Mouse (Mus musculus) heart, embryonic 14.5 days (tissue): Measurements from ENCODE around the gene Scd2. TPM values are rescaled to one million over a fixed set of nuclear protein-coding genes. Genes with fewer than 3 reads are reported as not detected.
"Not testable (repeated sequence)": the region's sequence is repeated elsewhere in the genome, so short reads cannot be mapped to it uniquely, and the experiment has no call there.

ENCODE experiments used
- ATAC-seq: fragments of 200-750 bp; cut with Nextera tagmentation; 2 replicates; pipeline ENCODE4 v1.8.0; 2017; ENCODE audit warnings: low read depth, moderate TSS enrichment; ENCODE audit not compliant: insufficient number of reproducible peaks, insufficient read depth, low FRiP score
- H3K27ac ChIP-seq, 2 experiments: fragments of 200-500 bp in 1 of 2; fragments of 300-500 bp in 1 of 2; sonication (generic) in 1 of 2; replicated peaks in 1 of 2; 2 replicates each; pipeline ENCODE4 v1.5.1; 2012 to 2014; ENCODE audit warnings: low read depth in 2 of 2, low read length in 2 of 2, control low read depth in 1 of 2, mild to moderate bottlenecking in 1 of 2, mixed read lengths in 1 of 2; ENCODE audit not compliant: control insufficient read depth in 1 of 2, insufficient read depth in 1 of 2
- H3K27me3 ChIP-seq: fragments of 300-500 bp; sonication (generic); 2 replicates; pipeline ENCODE4 v1.6.1; 2014; ENCODE audit warnings: mild to moderate bottlenecking, low read length, control low read depth; ENCODE audit not compliant: control insufficient read depth, insufficient read depth
- H3K36me3 ChIP-seq: fragments of 300-500 bp; sonication (generic); 2 replicates; pipeline ENCODE4 v1.6.1; 2014; ENCODE audit warnings: mild to moderate bottlenecking, control low read depth, low read length, mixed read lengths; ENCODE audit not compliant: control insufficient read depth, insufficient read depth
- H3K4me1 ChIP-seq, 2 experiments: fragments of 200-500 bp in 1 of 2; fragments of 300-500 bp in 1 of 2; sonication (generic) in 1 of 2; 2 replicates each; pipeline ENCODE4 v1.6.1; 2012 to 2014; ENCODE audit warnings: low read length in 2 of 2, control low read depth in 1 of 2, mixed read lengths in 1 of 2; ENCODE audit not compliant: control insufficient read depth in 2 of 2, insufficient read depth in 2 of 2
- H3K4me2 ChIP-seq: fragments of 300-500 bp; sonication (generic); 2 replicates; pipeline ENCODE4 v1.6.1; 2014; ENCODE audit warnings: mild to moderate bottlenecking, low read length
- H3K4me3 ChIP-seq, 2 experiments: fragments of 200-500 bp in 1 of 2; fragments of 300-500 bp in 1 of 2; sonication (generic) in 1 of 2; 2 replicates each; pipeline ENCODE4 v1.5.1; 2012 to 2014; ENCODE audit warnings: low read length in 2 of 2, mild to moderate bottlenecking in 2 of 2, control low read depth in 1 of 2, low read depth in 1 of 2, moderate library complexity in 1 of 2; ENCODE audit not compliant: control insufficient read depth in 1 of 2, insufficient read depth in 1 of 2
- H3K9ac ChIP-seq: fragments of 300-500 bp; sonication (generic); 2 replicates; pipeline ENCODE4 v1.6.1; 2014; ENCODE audit warnings: mild to moderate bottlenecking, low read length
- H3K9me3 ChIP-seq: fragments of 300-500 bp; sonication (generic); 2 replicates; pipeline ENCODE4 v1.6.1; 2016; ENCODE audit warnings: low read length, control low read depth; ENCODE audit not compliant: control insufficient read depth
- WGBS: fragments of 180-500 bp; shearing (Covaris S2); extraction: QIAGEN DNeasy Blood & Tissue Kit; methylation state at CpG from one replicate; pipeline ENCODE4 v1.1.7; 2014; 5-methylcytosine and 5-hydroxymethylcytosine counted together
- polyA plus RNA-seq: library from polyadenylated mRNA; unstranded; fragments of >200 nt; fragmentation: Nextera tagmentation; extraction: Ambion mirVana; gene quantifications from 2 replicates; pipeline ENCODE4 v1.2.1, GENCODE M21; 2014

The Scd2 gene
- polyA plus RNA-seq, 1 experiment from 2014 or later, result 139 TPM

DNA sequence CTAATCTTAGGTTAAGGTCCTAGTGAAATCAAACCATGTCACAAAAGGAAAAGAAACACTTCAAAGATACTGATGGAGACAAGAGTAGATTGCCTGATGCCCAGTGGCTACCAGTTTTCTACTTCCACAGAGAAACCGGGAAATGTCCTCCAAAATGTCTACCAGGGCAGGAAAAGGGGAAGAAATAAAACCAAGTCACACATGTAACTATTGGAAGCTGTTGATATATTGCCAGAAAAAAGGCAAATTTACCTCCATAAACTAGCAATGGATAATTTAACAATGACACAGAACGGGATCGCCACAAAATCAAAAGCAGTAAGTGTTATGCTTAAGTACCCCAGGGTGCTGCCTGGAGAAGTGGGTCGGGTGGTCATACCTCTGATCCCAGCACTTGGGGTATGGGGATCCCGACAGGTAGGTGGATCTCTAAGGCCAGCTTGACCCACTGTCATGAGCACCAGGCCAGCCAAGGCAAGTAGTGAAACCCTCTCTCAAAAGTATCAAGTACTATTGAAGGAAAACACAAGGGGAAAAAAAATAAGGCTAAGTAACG is 14.5 kb downstream of the Scd2 start:
- H3K4me1 ChIP-seq, result peaks cover 5 to 8% of the 10 kb centered on the region in 2 experiments
- WGBS, result 83% methylated on average over 6 of the region's 6 CpGs
- no peak overlapping the region for H3K27ac ChIP-seq
- no peak overlapping the region for H3K9ac ChIP-seq
- no peak overlapping the region for H3K4me3 ChIP-seq
- ATAC-seq, result no peak
- peaks cover 64% of the 10 kb centered on the region for H3K36me3 ChIP-seq
- H3K27me3 ChIP-seq, result no peaks in the 10 kb centered on the region
- H3K4me2 ChIP-seq, result no peak overlapping the region
- no peaks in the 10 kb centered on the region for H3K9me3 ChIP-seq

GRCm38 (mm10) chr19:44308611-44309246 is 15.3 kb downstream of the Scd2 start:
- Histone ChIP-seq H3K36me3 (peaks cover 56% of the 10 kb centered on the region), H3K9me3 (no peaks in the 10 kb centered on the region), H3K27me3 (no peaks in the 10 kb centered on the region), H3K9ac (no peak overlapping the region), H3K4me1 (peaks cover 5 to 8% of the 10 kb centered on the region in 2 experiments), H3K27ac (no peak overlapping the region), H3K4me3 (no peak overlapping the region), H3K4me2 (no peak overlapping the region)
- no peak for ATAC-seq
- 91% methylated on average over 8 of the region's 8 CpGs for WGBS

DNA sequence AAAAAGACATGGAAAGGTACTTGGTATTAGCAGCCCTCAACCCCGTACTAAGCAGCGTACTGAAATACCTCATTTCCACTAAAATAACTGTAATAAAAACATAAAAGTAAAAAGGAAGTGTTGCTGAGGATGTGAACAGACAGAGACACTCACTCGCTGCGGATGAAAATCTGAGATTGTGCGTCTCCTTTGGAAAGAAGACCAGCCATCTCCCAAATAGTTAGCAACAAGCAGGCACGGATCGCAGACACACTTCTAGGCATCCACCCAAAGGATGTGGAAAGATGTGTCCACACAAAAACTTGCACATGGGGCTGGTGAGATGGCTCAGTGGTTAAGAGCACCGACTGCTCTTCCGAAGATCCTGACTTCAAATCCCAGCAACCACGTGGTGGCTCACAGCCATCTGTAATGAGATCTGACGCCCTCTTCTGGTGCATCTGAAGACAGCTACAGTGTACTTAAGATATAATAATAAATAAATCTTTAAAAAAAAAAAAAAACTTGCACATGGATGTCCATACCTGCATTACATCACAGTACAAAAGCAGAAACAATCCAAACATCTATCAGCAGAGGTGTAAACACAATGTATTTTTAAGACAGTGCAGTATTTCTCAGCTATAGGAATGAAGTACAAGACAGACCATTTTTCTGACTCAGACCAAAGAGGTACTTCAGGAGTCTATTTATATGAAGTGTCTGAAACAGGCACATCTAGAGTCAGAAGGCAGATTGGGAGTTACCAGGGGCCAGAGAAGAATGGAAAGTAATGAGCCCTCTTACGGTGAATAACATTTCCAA is 16.1 kb downstream of the Scd2 start:
- Histone ChIP-seq H3K4me1 (peaks cover 8 to 9% of the 10 kb centered on the region in 2 experiments), H3K9ac (no peak overlapping the region), H3K4me3 (no peak overlapping the region), H3K27me3 (no peaks in the 10 kb centered on the region), H3K9me3 (no peaks in the 10 kb centered on the region), H3K36me3 (peaks cover 48% of the 10 kb centered on the region), H3K4me2 (no peak overlapping the region), H3K27ac (no peak overlapping the region)
- no peak for ATAC-seq
- 81% methylated on average over 12 of the region's 12 CpGs for WGBS

GRCm38 (mm10) chr19:44310155-44310575 is 16.7 kb downstream of the Scd2 start:
- H3K27ac ChIP-seq, H3K4me1 ChIP-seq, H3K4me3 ChIP-seq, ATAC-seq, H3K27me3 ChIP-seq, H3K4me2 ChIP-seq, H3K9ac ChIP-seq, H3K9me3 ChIP-seq: not testable (repeated sequence)
- peaks cover 42% of the 10 kb centered on the region for H3K36me3 ChIP-seq
- WGBS, result 81% methylated on average over 1 of the region's 1 CpGs

DNA sequence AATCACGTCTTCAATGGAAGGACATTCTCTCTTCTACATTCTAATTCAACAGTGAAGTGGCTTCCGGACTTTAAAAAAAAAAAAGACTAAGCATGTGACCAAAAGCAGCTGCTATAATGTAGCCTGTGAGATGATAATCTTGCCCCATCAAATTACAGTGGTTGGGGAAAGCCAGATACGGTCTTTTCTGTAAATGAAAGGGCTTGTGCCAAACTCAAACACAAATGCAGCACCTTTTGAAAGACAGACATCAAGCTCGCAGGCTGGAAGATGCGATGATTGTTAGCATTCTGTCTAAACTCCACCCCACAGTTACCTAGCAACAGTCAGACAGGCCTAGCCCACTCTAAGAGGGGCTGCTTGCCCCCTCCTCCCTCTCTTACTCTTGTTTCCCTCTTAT is 17.3 kb downstream of the Scd2 start:
- no peak for ATAC-seq
- Histone ChIP-seq H3K9ac (no peak overlapping the region), H3K9me3 (no peaks in the 10 kb centered on the region), H3K4me1 (peaks cover 9 to 11% of the 10 kb centered on the region in 2 experiments), H3K36me3 (peaks cover 36% of the 10 kb centered on the region), H3K27me3 (no peaks in the 10 kb centered on the region), H3K4me3 (no peak overlapping the region), H3K4me2 (no peak overlapping the region), H3K27ac (no peak overlapping the region)
- WGBS, result 60% methylated on average over 5 of the region's 5 CpGs

- peak overlapping the region in 1 of 2 experiments; percentile 37; a peak in 1 of 4 replicates for H3K27ac ChIP-seq
- no peak overlapping the region for H3K4me2 ChIP-seq
- no peak for ATAC-seq
- H3K9ac ChIP-seq, result no peak overlapping the region; the same call in 1 of the 2 replicates
- WGBS, result 63% methylated on average over 8 of the region's 8 CpGs
- peaks cover 9 to 11% of the 10 kb centered on the region in 2 experiments for H3K4me1 ChIP-seq
- no peak overlapping the region for H3K4me3 ChIP-seq
- H3K9me3 ChIP-seq, result no peaks in the 10 kb centered on the region
- no peaks in the 10 kb centered on the region for H3K27me3 ChIP-seq
- peaks cover 29% of the 10 kb centered on the region for H3K36me3 ChIP-seq
Observed at GRCm38 (mm10) chr19:44311306-44312006, 18.0 kb downstream of the Scd2 start.

DNA sequence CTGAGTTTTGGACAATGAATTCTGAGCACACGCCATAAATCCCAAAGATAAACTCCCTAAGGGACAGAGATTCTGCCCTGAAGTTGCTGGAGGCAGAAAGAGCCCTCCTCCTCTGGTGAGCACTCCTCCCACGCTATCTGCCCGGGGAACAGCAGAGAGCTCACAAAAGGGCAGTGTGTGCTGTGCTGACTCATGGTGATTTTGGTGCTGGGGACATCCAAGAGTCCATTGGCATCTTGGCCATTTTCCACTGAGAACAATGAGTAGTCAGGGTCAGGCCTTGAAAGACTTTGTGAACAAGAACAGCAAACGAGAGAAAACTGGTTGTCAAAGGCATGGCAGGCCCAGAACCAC is 18.5 kb downstream of the Scd2 start:
- no peak overlapping the region for H3K9ac ChIP-seq
- H3K27ac ChIP-seq, result peak overlapping the region in 1 of 2 experiments; percentile 37; a peak in 1 of 4 replicates
- H3K4me1 ChIP-seq, result peaks cover 9 to 11% of the 10 kb centered on the region in 2 experiments
- H3K36me3 ChIP-seq, result peaks cover 24% of the 10 kb centered on the region
- no peaks in the 10 kb centered on the region for H3K9me3 ChIP-seq
- no peak overlapping the region for H3K4me3 ChIP-seq
- no peak for ATAC-seq
- H3K27me3 ChIP-seq, result no peaks in the 10 kb centered on the region
- 27% methylated on average over 4 of the region's 4 CpGs for WGBS
- no peak overlapping the region for H3K4me2 ChIP-seq
